Mouse (Mus musculus) G1E-ER4 (cell line): ENCODE measurements around the gene Fnip2. TPM values are rescaled to one million over a fixed set of nuclear protein-coding genes. Genes with fewer than 3 reads are reported as not detected.

Experiments
- GATA1 ChIP-seq: IDR thresholded peaks from one replicate; pipeline ENCODE4 v1.8.0; 2012; ENCODE audit warnings: low read length, inconsistent platforms
- polyA plus RNA-seq: library from polyadenylated mRNA; stranded (reverse); fragments of >175 nt; gene quantifications from 2 replicates; pipeline ENCODE4 v1.2.3, GENCODE M21; 2012

Fnip2 gene
- polyA plus RNA-seq, 1 experiment, result 2.2 TPM

- no peak for TF ChIP-seq GATA1
These were observed 18.7 kb downstream of the Fnip2 start for GRCm38 (mm10) chr3:79548681-79549437.

DNA sequence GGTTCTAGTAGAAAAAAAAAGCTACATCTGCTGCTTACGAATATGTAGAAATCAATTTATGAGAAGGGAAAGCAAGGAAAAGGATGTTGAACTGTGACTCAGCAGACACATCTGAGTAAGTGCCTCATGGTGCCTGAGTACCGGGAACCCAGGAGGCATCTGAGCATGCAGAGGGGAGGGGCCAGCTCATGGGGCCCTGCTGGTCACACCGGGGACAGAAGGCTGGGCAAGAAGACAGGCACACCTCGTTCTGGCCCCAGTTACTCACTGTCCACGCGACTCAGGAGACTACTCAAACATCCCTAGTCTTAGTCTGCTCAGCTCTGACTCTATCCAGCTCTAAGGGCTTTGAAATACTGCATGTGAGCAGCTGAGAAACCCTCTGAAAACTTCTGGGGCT is 25.0 kb downstream of the Fnip2 start:
- no peak for TF ChIP-seq GATA1

- no peak for TF ChIP-seq GATA1
These were observed 27.9 kb downstream of the Fnip2 start for GRCm38 (mm10) chr3:79539656-79540055.

GRCm38 (mm10) chr3:79539124-79539523 is 28.5 kb downstream of the Fnip2 start:
- no peak for TF ChIP-seq GATA1

DNA sequence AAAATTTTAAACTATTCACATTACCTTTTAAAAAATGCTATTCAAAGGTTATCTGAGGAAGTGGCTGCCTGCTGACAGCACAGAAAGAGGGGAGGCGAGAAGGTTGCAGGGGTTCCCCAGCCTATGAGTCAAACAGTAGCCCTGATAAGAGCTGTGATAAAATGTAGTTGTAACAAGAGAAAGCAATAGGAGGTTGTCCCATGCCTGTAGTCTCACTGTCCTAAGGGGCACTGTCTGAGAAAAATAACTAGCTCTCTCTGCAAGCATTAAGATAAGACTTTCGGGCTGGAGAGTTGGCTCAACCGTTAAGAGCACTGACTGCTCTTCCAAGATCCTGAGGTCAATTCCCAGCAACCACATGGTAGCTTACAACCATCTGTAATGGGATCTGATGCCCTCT is 29.3 kb downstream of the Fnip2 start:
- TF ChIP-seq GATA1, result peak; percentile 28

- TF ChIP-seq GATA1, result no peak
These were observed 29.9 kb downstream of the Fnip2 start for GRCm38 (mm10) chr3:79537626-79538203.

DNA sequence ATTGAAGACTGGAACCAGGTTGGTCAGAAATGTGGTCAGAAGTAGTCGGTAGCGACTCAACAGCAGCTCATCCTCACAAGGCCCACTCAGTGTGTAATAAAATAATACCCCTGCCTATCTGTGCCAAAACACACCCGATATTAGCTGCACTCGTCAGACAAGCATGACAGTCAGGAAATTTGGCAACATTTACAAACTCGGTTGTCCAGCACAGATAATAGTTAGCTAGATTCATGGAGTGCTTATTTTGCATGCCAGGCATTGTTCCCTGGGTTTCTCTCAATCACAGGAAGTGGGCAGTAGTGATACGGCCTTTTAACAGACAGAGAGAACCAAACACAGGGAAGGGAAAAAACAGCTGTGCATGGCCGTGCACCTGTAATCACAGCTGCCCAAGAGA is 30.6 kb downstream of the Fnip2 start:
- TF ChIP-seq GATA1, result no peak

GRCm38 (mm10) chr3:79531581-79532271 is 35.9 kb downstream of the Fnip2 start:
- no peak for TF ChIP-seq GATA1

DNA sequence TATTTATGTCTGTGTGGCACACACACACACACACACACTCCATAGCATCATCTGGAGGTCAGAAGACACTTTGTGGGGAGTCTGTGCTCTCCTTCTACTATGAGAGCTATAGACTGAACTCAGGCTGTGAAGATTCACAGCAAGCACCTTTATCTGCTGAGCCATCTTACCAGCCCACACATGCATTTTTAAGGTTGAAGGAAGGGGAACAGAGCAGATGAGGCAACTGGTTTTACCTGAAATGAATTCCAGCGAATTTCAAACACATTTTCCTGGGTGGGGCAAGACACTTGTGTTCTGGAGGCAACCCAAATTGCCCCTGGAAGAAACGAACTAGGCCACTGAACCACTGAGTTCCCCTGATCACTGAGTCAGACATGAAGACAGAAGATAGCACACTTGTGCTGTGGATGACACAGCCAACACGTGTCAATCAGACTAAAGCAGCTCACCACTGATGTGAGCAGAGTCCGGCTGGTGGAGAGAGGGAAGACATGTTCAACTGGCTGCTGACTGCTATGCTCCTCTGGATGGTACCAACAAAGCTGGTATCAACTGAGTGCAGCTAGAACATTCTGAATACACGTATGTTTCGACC is 38.0 kb downstream of the Fnip2 start:
- peak; percentile 26 for TF ChIP-seq GATA1

GRCm38 (mm10) chr3:79528451-79528850 is 39.1 kb downstream of the Fnip2 start:
- TF ChIP-seq GATA1, result no peak

- TF ChIP-seq GATA1, result no peak
These were observed 39.7 kb downstream of the Fnip2 start for GRCm38 (mm10) chr3:79527921-79528320.

DNA sequence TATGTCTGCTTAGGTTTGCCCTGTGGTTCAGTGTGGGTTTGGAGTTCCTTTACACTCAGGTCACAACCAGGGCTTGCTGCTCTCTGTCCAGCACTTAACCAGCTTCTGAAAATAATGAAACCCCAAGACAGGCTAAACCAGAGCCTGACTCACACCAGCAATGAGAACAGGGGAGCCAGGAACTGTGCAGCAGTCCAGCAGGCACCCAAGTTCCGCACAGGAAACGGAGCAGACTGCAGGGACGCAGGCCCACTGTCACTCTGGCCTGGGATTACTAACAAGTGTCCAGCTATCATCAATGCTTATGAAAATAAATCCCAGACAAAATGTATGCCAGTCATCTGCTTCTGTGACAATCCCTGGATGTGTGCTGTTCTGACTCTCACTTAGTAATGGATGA is 40.1 kb downstream of the Fnip2 start:
- no peak for TF ChIP-seq GATA1

DNA sequence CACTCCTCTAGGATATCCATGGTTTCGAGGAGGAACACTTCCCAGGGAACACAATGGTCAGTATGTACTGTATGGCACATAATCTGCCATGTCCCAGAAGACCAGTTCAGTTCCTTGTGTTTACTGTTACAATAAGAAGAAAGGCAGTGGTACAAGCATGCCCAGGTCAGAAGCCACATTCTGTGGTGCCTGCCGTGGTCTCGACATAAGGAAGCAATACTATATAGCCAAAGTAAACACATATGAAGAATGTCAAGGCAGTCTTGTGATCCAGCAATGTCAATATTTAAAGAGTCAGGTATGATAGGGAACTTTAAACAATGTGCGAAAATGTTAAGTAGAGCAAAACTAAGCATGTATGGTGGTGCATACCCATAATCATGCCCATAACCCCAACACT is 44.2 kb downstream of the Fnip2 start:
- no peak for TF ChIP-seq GATA1

GRCm38 (mm10) chr3:79519862-79520261 is 47.7 kb downstream of the Fnip2 start:
- no peak for TF ChIP-seq GATA1

DNA sequence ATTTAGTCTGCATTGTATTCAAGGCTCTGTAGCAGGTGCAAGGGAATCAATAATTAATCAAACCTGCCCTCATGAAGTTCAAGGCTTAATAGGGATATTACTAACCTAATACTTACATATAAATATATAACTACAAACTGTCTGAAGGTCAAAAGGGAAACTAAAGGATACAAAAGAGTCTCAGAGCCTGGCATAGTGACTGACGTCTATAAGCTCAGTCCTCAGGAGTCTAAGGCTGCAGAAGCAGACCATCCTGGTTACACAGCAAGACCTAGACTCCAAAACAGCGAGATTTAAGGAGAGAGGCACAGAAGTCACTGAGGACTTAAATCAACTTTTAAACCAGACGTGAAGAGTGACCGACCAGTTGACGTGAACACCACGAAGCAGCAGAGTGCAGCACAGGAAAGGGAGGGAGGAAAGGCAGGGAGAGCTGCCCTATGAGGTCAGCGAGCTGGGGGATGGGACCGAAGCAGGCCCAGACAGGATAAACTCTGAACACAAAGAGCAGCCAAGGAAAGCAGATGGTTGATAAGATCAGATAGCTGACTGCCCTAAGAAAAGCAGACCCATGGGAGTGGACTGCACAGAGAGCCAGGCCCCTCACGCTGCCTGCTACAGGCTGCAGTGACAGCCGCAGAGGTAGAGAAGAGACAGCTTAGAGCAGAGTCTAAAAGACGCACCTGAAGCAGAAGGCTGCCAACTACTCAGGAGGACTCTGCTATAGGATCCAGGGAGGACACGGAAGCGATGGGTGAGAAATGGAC is 48.7 kb downstream of the Fnip2 start:
- TF ChIP-seq GATA1, result no peak
